Mouse (Mus musculus) olfactory bulb, adult 2 months (tissue): ENCODE data around the gene Siglec1. TPM values are rescaled to one million over a fixed set of nuclear protein-coding genes. Genes with fewer than 3 reads are reported as not detected.
A peak's percentile ranks its signal among the peaks of the same experiment; 100 is the strongest.
"Not testable (repeated sequence)": the region's sequence is repeated elsewhere in the genome, so short reads cannot be mapped to it uniquely, and the experiment has no call there.

Source experiments
- H3K27ac ChIP-seq: fragments of 200-500 bp; 2 replicates; pipeline ENCODE4 v1.5.1; 2012; ENCODE audit warnings: low read depth, low read length; ENCODE audit not compliant: insufficient read depth
- H3K4me1 ChIP-seq: fragments of 200-500 bp; 2 replicates; pipeline ENCODE4 v1.6.1; 2012; ENCODE audit warnings: low read length; ENCODE audit not compliant: control insufficient read depth, insufficient read depth
- H3K4me3 ChIP-seq: fragments of 200-500 bp; 2 replicates; pipeline ENCODE4 v1.5.1; 2012; ENCODE audit warnings: mild to moderate bottlenecking, low read depth, low read length, moderate library complexity; ENCODE audit not compliant: insufficient read depth
- CTCF ChIP-seq: fragments of 200-500 bp; IDR thresholded peaks from 2 replicates; pipeline ENCODE4 v1.5.1; 2012; ENCODE audit warnings: low read depth, mild to moderate bottlenecking, low read length, moderate library complexity; ENCODE audit not compliant: insufficient read depth
- POLR2A ChIP-seq: fragments of 200-500 bp; IDR thresholded peaks from 2 replicates; pipeline ENCODE4 v1.6.1; 2012; ENCODE audit warnings: mild to moderate bottlenecking, low read depth, low read length, moderate library complexity; ENCODE audit not compliant: insufficient read depth
- WGBS: fragments of 180-500 bp; shearing (Covaris S2); methylation state at CpG from one replicate; pipeline ENCODE4 v1.1.7; 2018; 5-methylcytosine and 5-hydroxymethylcytosine counted together
- polyA plus RNA-seq: library from polyadenylated mRNA; stranded (reverse); fragments of >200 nt; gene quantifications from 2 replicates; pipeline ENCODE4 v1.2.4, GENCODE M21; 2012; ENCODE audit warnings: low replicate concordance; ENCODE audit not compliant: missing spikeins, insufficient read depth, insufficient read length

Siglec1 gene
- polyA plus RNA-seq, 1 experiment = not detected

- Histone ChIP-seq H3K27ac (no peak overlapping the region), H3K4me3 (no peak overlapping the region), H3K4me1 (peaks cover 13% of the 10 kb centered on the region)
- WGBS = 95% methylated on average over 5 of the region's 5 CpGs
- TF ChIP-seq POLR2A = no peak
- no peak for TF ChIP-seq CTCF
Measured at GRCm38 (mm10) chr2:131128211-131128610, 41.6 kb upstream of the Siglec1 start.

GRCm38 (mm10) chr2:131127161-131127730, 40.7 kb upstream of the Siglec1 start, which contains the start of gene Hspa12b:
Gene Hspa12b, plus strand, starts transcription at chr2:131127280.
- peak within 1 kb of the TSS; percentile 40 for H3K4me3 ChIP-seq
- H3K4me1 ChIP-seq = peaks cover 13% of the 10 kb centered on the region
- 9% methylated on average over 28 of the region's 28 CpGs for WGBS
- TF ChIP-seq CTCF = no peak
- TF ChIP-seq POLR2A = no peak
- H3K27ac ChIP-seq = no peak within 1 kb of the TSS

- WGBS = 75% methylated on average over 9 of the region's 9 CpGs
- H3K27ac ChIP-seq = no peak overlapping the region
- no peak overlapping the region for H3K4me3 ChIP-seq
- TF ChIP-seq CTCF (no peak), POLR2A (no peak)
- peaks cover 13% of the 10 kb centered on the region for H3K4me1 ChIP-seq
Measured at GRCm38 (mm10) chr2:131125964-131126815, 39.6 kb upstream of the Siglec1 start.

GRCm38 (mm10) chr2:131125157-131125963, 38.8 kb upstream of the Siglec1 start:
- TF ChIP-seq CTCF (no peak), POLR2A (no peak)
- WGBS = 97% methylated on average over 9 of the region's 9 CpGs

GRCm38 (mm10) chr2:131124166-131124565, 37.6 kb upstream of the Siglec1 start:
- no peak for TF ChIP-seq CTCF
- no peak for TF ChIP-seq POLR2A
- Histone ChIP-seq H3K4me3 (no peak overlapping the region), H3K27ac (no peak overlapping the region), H3K4me1 (peaks cover 13% of the 10 kb centered on the region)
- 73% methylated on average over 3 of the region's 3 CpGs for WGBS

More at GRCm38 (mm10) chr2:131125157-131125963, 38.8 kb upstream of the Siglec1 start:
- Histone ChIP-seq H3K4me3 (no peak overlapping the region), H3K27ac (no peak overlapping the region), H3K4me1 (peaks cover 13% of the 10 kb centered on the region)

- Histone ChIP-seq H3K4me1 (no peaks in the 10 kb centered on the region), H3K27ac (no peak overlapping the region), H3K4me3 (no peak overlapping the region)
- WGBS = 84% methylated on average over 2 of the region's 2 CpGs
- no peak for TF ChIP-seq CTCF
- TF ChIP-seq POLR2A = no peak
Measured at GRCm38 (mm10) chr2:131118968-131119574, 32.5 kb upstream of the Siglec1 start.

- Histone ChIP-seq H3K4me3 (no peak overlapping the region), H3K27ac (no peak overlapping the region), H3K4me1 (peaks cover 3% of the 10 kb centered on the region; the same call in 1 of the 2 replicates)
- no peak for TF ChIP-seq CTCF
- no peak for TF ChIP-seq POLR2A
- 88% methylated on average over 5 of the region's 5 CpGs for WGBS
Measured at GRCm38 (mm10) chr2:131105989-131106388, 19.4 kb upstream of the Siglec1 start.

- H3K27ac ChIP-seq, H3K4me1 ChIP-seq, H3K4me3 ChIP-seq: not testable (repeated sequence)
- 82% methylated on average over 4 of the region's 4 CpGs for WGBS
Measured at GRCm38 (mm10) chr2:131105061-131105460, 18.5 kb upstream of the Siglec1 start.

GRCm38 (mm10) chr2:131104021-131104420, 17.5 kb upstream of the Siglec1 start:
- Histone ChIP-seq H3K4me3 (no peak overlapping the region), H3K4me1 (peaks cover 3% of the 10 kb centered on the region; the same call in 1 of the 2 replicates), H3K27ac (no peak overlapping the region)
- 82% methylated on average over 4 of the region's 4 CpGs for WGBS
- TF ChIP-seq CTCF (no peak), POLR2A (no peak)
